26 mouse cellular contexts compared by ENCODE assay signal in genomic region chr5:90247503-90247902, GRCm38 (mm10). TPM values are rescaled to one million over a fixed set of nuclear protein-coding genes. Genes with fewer than 3 reads are reported as not detected.
A peak's percentile ranks its signal among the peaks of the same experiment; 100 is the strongest.
DNase-seq lines count a peak whose midpoint lies in the region; TF ChIP-seq lines count a peak whose summit lies in the region.
"Had no signal": no experiment of that assay in that cellular context is flagged by ENCODE, and none has a peak within 500 bp of the region (broad histone marks: within the 10 kb centered on the region; RNA-seq: fewer than 3 reads in every experiment).

No protein-coding gene starts in this region.

- TF ChIP-seq EP300 in ES-Bruce4 (IDR thresholded peaks at IDR 0.05; ENCODE audit: insufficient read depth, low read depth, low read length) = no peak

- no peak overlapping the region for H3K4me3 ChIP-seq in ES-Bruce4 (ENCODE audit: low read depth, low read length)
- H3K4me3 ChIP-seq: embryonic facial prominence, embryonic 13.5 days; erythroblast, embryonic 14.5 days; forebrain, embryonic 12.5 days; heart, adult 2 months; heart, embryonic 13.5 days; hindbrain, embryonic 13.5 days; megakaryocyte, embryonic 14.5 days; midbrain, embryonic 13.5 days had no signal

- no peaks in the 10 kb centered on the region; the same call in 1 of the 2 replicates for H3K9me3 ChIP-seq in ES-Bruce4 (replicated peaks; ENCODE audit: control insufficient read depth, insufficient read depth, low read length, poor library complexity, severe bottlenecking)
- H3K9me3 ChIP-seq: embryonic facial prominence, embryonic 13.5 days; forebrain, embryonic 12.5 days; heart, embryonic 13.5 days; hindbrain, embryonic 13.5 days; megakaryocyte, embryonic 14.5 days; midbrain, embryonic 13.5 days had no signal

- peaks cover 50% of the 10 kb centered on the region for H3K36me3 ChIP-seq in ES-Bruce4 (ENCODE audit: control insufficient read depth, insufficient read depth, low read length, poor library complexity, severe bottlenecking)

- DNase-seq in kidney, adult 9 months = peak; percentile 71
- no peak for DNase-seq in kidney, postnatal 14 days
- peak; percentile 60 for DNase-seq in ZHBTc4 (ENCODE audit: low read depth, low spot score)
- DNase-seq in large intestine, adult 2 months (ENCODE audit: low read depth, low spot score) = peak; percentile 18
- DNase-seq in adrenal gland, postnatal 36 days = no peak
- no peak for DNase-seq in heart, postnatal 4 days
- DNase-seq: adrenal gland, adult 2 months; cerebellum, adult 2 months; cerebellum, postnatal 36 days; embryo, embryonic 11 days; gastrocnemius, postnatal 36 days; heart, adult 2 months; heart, postnatal 14 days; layer of hippocampus, adult 9-11 months; lung, embryonic 14.5 days; lung, postnatal 36 days; thymus, adult 18-20 months; thymus, postnatal 36 days had no signal

- H3K27me3 ChIP-seq in ES-Bruce4 (ENCODE audit: control insufficient read depth, insufficient read depth, low read length, poor library complexity, severe bottlenecking) = no peaks in the 10 kb centered on the region
- H3K27me3 ChIP-seq: embryonic facial prominence, embryonic 13.5 days; forebrain, embryonic 12.5 days; heart, embryonic 13.5 days; hindbrain, embryonic 13.5 days; megakaryocyte, embryonic 14.5 days; midbrain, embryonic 13.5 days had no signal

- no peak for TF ChIP-seq CTCF in ES-Bruce4 (IDR thresholded peaks at IDR 0.05; ENCODE audit: low read depth, low read length)

- no peaks in the 10 kb centered on the region for H3K4me1 ChIP-seq in ES-Bruce4 (ENCODE audit: control insufficient read depth, insufficient read depth, low read length)
- H3K4me1 ChIP-seq: embryonic facial prominence, embryonic 13.5 days; forebrain, embryonic 12.5 days; heart, embryonic 13.5 days; hindbrain, embryonic 13.5 days; midbrain, embryonic 13.5 days had no signal

- TF ChIP-seq POLR2A in ES-Bruce4 (IDR thresholded peaks at IDR 0.05; ENCODE audit: insufficient read depth, low read length) = no peak

- H3K27ac ChIP-seq in ES-Bruce4 (ENCODE audit: insufficient read depth, low read length) = peak overlapping the region; percentile 88
- H3K27ac ChIP-seq: embryonic facial prominence, embryonic 13.5 days; forebrain, embryonic 12.5 days; heart, adult 2 months; heart, embryonic 13.5 days; hindbrain, embryonic 13.5 days; midbrain, embryonic 13.5 days had no signal

- H3K9ac ChIP-seq in ES-Bruce4 (ENCODE audit: low read depth, poor library complexity, severe bottlenecking) = peak overlapping the region; percentile 52; the same call in 1 of the 2 replicates
- H3K9ac ChIP-seq: embryonic facial prominence, embryonic 13.5 days; forebrain, embryonic 12.5 days; heart, embryonic 13.5 days; hindbrain, embryonic 13.5 days; lung, embryonic 14.5 days; midbrain, embryonic 13.5 days had no signal

RNA-seq across cellular contexts. Expression of gene Cox18, which starts 23.7 kb away (rescaled TPM):
- 33.3 and 36.3 TPM in 2 replicates for polyA plus RNA-seq in ES-Bruce4 (2011; ENCODE audit: insufficient read depth, insufficient read length, low read depth, missing spikeins)
- polyA plus RNA-seq in large intestine, adult 2 months (2012; rRNA removed) = 21.4 and 23.7 TPM in 2 replicates
- 10 to 100 TPM; 21.7 to 58.9 TPM for total RNA-seq in adrenal gland, postnatal 36 days (2021)
- total RNA-seq in heart, postnatal 4 days (2021) = 10 to 100 TPM; 17.0 to 18.9 TPM

Comparison
In these comparisons a context has a peak if more than half of its experiments do, and no peak if none do; other contexts are left out.
1. DNase-seq: peak in kidney, adult 9 months (single experiment), ZHBTc4 (single experiment) and large intestine, adult 2 months (single experiment); none in kidney, postnatal 14 days (single experiment), adrenal gland, postnatal 36 days (0 of 2) and heart, postnatal 4 days (single experiment).